Mouse (Mus musculus): Measurements from ENCODE around the gene Cab39l. TPM values are rescaled to one million over a fixed set of nuclear protein-coding genes. Genes with fewer than 3 reads are reported as not detected.

Cab39l gene
- polyA plus RNA-seq, 1 experiment = 5.5 TPM

- H3K27me3 ChIP-seq (ENCODE audit: control insufficient read depth, insufficient read depth, low read length) = no peaks in the 10 kb centered on the region
- no peak for DNase-seq
- WGBS = 97% methylated on average over 1 of the region's 1 CpGs
- no peaks in the 10 kb centered on the region for H3K4me1 ChIP-seq (replicated peaks; ENCODE audit: control insufficient read depth, insufficient read depth, low read length)
- no peaks in the 10 kb centered on the region for H3K36me3 ChIP-seq (ENCODE audit: control insufficient read depth, insufficient read depth, low read length)
- H3K4me3 ChIP-seq (ENCODE audit: control insufficient read depth, insufficient read depth, low read length) = no peak overlapping the region
- H3K27ac ChIP-seq (ENCODE audit: control insufficient read depth, insufficient read depth, low read length) = no peak overlapping the region
- TF ChIP-seq POLR2A (IDR thresholded peaks at IDR 0.05; ENCODE audit: control insufficient read depth, extremely low read depth, insufficient read depth, low read length, poor library complexity) (no peak), CTCF (IDR thresholded peaks at IDR 0.05; ENCODE audit: borderline replicate concordance, control insufficient read depth, extremely low read depth, insufficient read depth, low read length, poor library complexity) (no peak)
Observed at GRCm38 (mm10) chr14:59430556-59430955, 10.2 kb upstream of the Cab39l start.

GRCm38 (mm10) chr14:59433902-59434301 is 6.9 kb upstream of the Cab39l start:
- 77% methylated on average over 2 of the region's 2 CpGs for WGBS
- H3K4me3 ChIP-seq (ENCODE audit: control insufficient read depth, insufficient read depth, low read length) = no peak overlapping the region
- no peak overlapping the region for H3K27ac ChIP-seq (ENCODE audit: control insufficient read depth, insufficient read depth, low read length)
- no peak for DNase-seq
- H3K27me3 ChIP-seq (ENCODE audit: control insufficient read depth, insufficient read depth, low read length) = no peaks in the 10 kb centered on the region
- H3K36me3 ChIP-seq (ENCODE audit: control insufficient read depth, insufficient read depth, low read length) = no peaks in the 10 kb centered on the region
- TF ChIP-seq POLR2A (IDR thresholded peaks at IDR 0.05; ENCODE audit: control insufficient read depth, extremely low read depth, insufficient read depth, low read length, poor library complexity) = no peak
- no peaks in the 10 kb centered on the region for H3K4me1 ChIP-seq (replicated peaks; ENCODE audit: control insufficient read depth, insufficient read depth, low read length)

- Histone ChIP-seq H3K4me3 (ENCODE audit: control insufficient read depth, insufficient read depth, low read length) (no peak overlapping the region), H3K27me3 (ENCODE audit: control insufficient read depth, insufficient read depth, low read length) (no peaks in the 10 kb centered on the region), H3K27ac (ENCODE audit: control insufficient read depth, insufficient read depth, low read length) (no peak overlapping the region), H3K4me1 (replicated peaks; ENCODE audit: control insufficient read depth, insufficient read depth, low read length) (peaks cover 3% of the 10 kb centered on the region; the same call in 1 of the 2 replicates), H3K36me3 (ENCODE audit: control insufficient read depth, insufficient read depth, low read length) (no peaks in the 10 kb centered on the region)
- no peak for DNase-seq
- no peak for TF ChIP-seq CTCF (IDR thresholded peaks at IDR 0.05; ENCODE audit: borderline replicate concordance, control insufficient read depth, extremely low read depth, insufficient read depth, low read length, poor library complexity)
- no peak for TF ChIP-seq POLR2A (IDR thresholded peaks at IDR 0.05; ENCODE audit: control insufficient read depth, extremely low read depth, insufficient read depth, low read length, poor library complexity)
Observed at GRCm38 (mm10) chr14:59435206-59435605, 5.6 kb upstream of the Cab39l start.

- peaks cover 3% of the 10 kb centered on the region; the same call in 1 of the 2 replicates for H3K4me1 ChIP-seq (replicated peaks; ENCODE audit: control insufficient read depth, insufficient read depth, low read length)
- no peak overlapping the region for H3K27ac ChIP-seq (ENCODE audit: control insufficient read depth, insufficient read depth, low read length)
- no peak overlapping the region for H3K4me3 ChIP-seq (ENCODE audit: control insufficient read depth, insufficient read depth, low read length)
- TF ChIP-seq CTCF (IDR thresholded peaks at IDR 0.05; ENCODE audit: borderline replicate concordance, control insufficient read depth, extremely low read depth, insufficient read depth, low read length, poor library complexity) (no peak), POLR2A (IDR thresholded peaks at IDR 0.05; ENCODE audit: control insufficient read depth, extremely low read depth, insufficient read depth, low read length, poor library complexity) (no peak)
- no peak for DNase-seq
- no peaks in the 10 kb centered on the region for H3K36me3 ChIP-seq (ENCODE audit: control insufficient read depth, insufficient read depth, low read length)
- WGBS = 97% methylated on average over 3 of the region's 3 CpGs
- no peaks in the 10 kb centered on the region for H3K27me3 ChIP-seq (ENCODE audit: control insufficient read depth, insufficient read depth, low read length)
Observed at GRCm38 (mm10) chr14:59437398-59437797, 3.4 kb upstream of the Cab39l start.

GRCm38 (mm10) chr14:59438505-59438904 is 2.3 kb upstream of the Cab39l start:
- no peak for TF ChIP-seq CTCF (IDR thresholded peaks at IDR 0.05; ENCODE audit: borderline replicate concordance, control insufficient read depth, extremely low read depth, insufficient read depth, low read length, poor library complexity)
- no peak for TF ChIP-seq POLR2A (IDR thresholded peaks at IDR 0.05; ENCODE audit: control insufficient read depth, extremely low read depth, insufficient read depth, low read length, poor library complexity)
- H3K4me3 ChIP-seq (ENCODE audit: control insufficient read depth, insufficient read depth, low read length) = no peak overlapping the region
- 57% methylated on average over 2 of the region's 2 CpGs for WGBS
- H3K27me3 ChIP-seq (ENCODE audit: control insufficient read depth, insufficient read depth, low read length) = no peaks in the 10 kb centered on the region
- H3K36me3 ChIP-seq (ENCODE audit: control insufficient read depth, insufficient read depth, low read length) = no peaks in the 10 kb centered on the region
- H3K4me1 ChIP-seq (replicated peaks; ENCODE audit: control insufficient read depth, insufficient read depth, low read length) = peaks cover 3% of the 10 kb centered on the region; the same call in 1 of the 2 replicates
- no peak overlapping the region for H3K27ac ChIP-seq (ENCODE audit: control insufficient read depth, insufficient read depth, low read length)
- no peak for DNase-seq

GRCm38 (mm10) chr14:59440039-59440438 is 733 bp upstream of the Cab39l start:
- H3K36me3 ChIP-seq (ENCODE audit: control insufficient read depth, insufficient read depth, low read length) = no peaks in the 10 kb centered on the region
- WGBS = under 1% methylated on average over 7 of the region's 7 CpGs
- H3K4me3 ChIP-seq (ENCODE audit: control insufficient read depth, insufficient read depth, low read length) = no peak overlapping the region; the same call in 1 of the 2 replicates
- H3K27me3 ChIP-seq (ENCODE audit: control insufficient read depth, insufficient read depth, low read length) = no peaks in the 10 kb centered on the region
- no peak for DNase-seq
- peaks cover 3% of the 10 kb centered on the region; the same call in 1 of the 2 replicates for H3K4me1 ChIP-seq (replicated peaks; ENCODE audit: control insufficient read depth, insufficient read depth, low read length)
- TF ChIP-seq POLR2A (IDR thresholded peaks at IDR 0.05; ENCODE audit: control insufficient read depth, extremely low read depth, insufficient read depth, low read length, poor library complexity) = no peak
- TF ChIP-seq CTCF (IDR thresholded peaks at IDR 0.05; ENCODE audit: borderline replicate concordance, control insufficient read depth, extremely low read depth, insufficient read depth, low read length, poor library complexity) = no peak
- H3K27ac ChIP-seq (ENCODE audit: control insufficient read depth, insufficient read depth, low read length) = peak overlapping the region; percentile 42; the same call in 1 of the 2 replicates

- 0% methylated on average over 6 of the region's 6 CpGs for WGBS
- Histone ChIP-seq H3K27ac (ENCODE audit: control insufficient read depth, insufficient read depth, low read length) (peak overlapping the region; percentile 78), H3K36me3 (ENCODE audit: control insufficient read depth, insufficient read depth, low read length) (no peaks in the 10 kb centered on the region), H3K4me1 (replicated peaks; ENCODE audit: control insufficient read depth, insufficient read depth, low read length) (peaks cover 3% of the 10 kb centered on the region; the same call in 1 of the 2 replicates), H3K27me3 (ENCODE audit: control insufficient read depth, insufficient read depth, low read length) (no peaks in the 10 kb centered on the region), H3K4me3 (ENCODE audit: control insufficient read depth, insufficient read depth, low read length) (peak overlapping the region; percentile 79)
- no peak for TF ChIP-seq POLR2A (IDR thresholded peaks at IDR 0.05; ENCODE audit: control insufficient read depth, extremely low read depth, insufficient read depth, low read length, poor library complexity)
- no peak for TF ChIP-seq CTCF (IDR thresholded peaks at IDR 0.05; ENCODE audit: borderline replicate concordance, control insufficient read depth, extremely low read depth, insufficient read depth, low read length, poor library complexity)
- no peak for DNase-seq
Observed at GRCm38 (mm10) chr14:59441472-59441805, 667 bp downstream of the Cab39l start.

Data from thymus, adult 2 months (tissue).